Mouse (Mus musculus) intestine, embryonic 15.5 days (tissue): Measurements from ENCODE around the gene Fam187b. TPM values are rescaled to one million over a fixed set of nuclear protein-coding genes. Genes with fewer than 3 reads are reported as not detected.
"Not testable (repeated sequence)": the region's sequence is repeated elsewhere in the genome, so short reads cannot be mapped to it uniquely, and the experiment has no call there.

ENCODE experiments used
- ATAC-seq: fragments of 200-750 bp; cut with Nextera tagmentation; 2 replicates; pipeline ENCODE4 v1.8.0; 2017; ENCODE audit warnings: moderate TSS enrichment, moderate library complexity
- H3K27ac ChIP-seq: fragments of 300-500 bp; sonication (generic); 2 replicates; pipeline ENCODE4 v1.5.1; 2015; ENCODE audit warnings: mild to moderate bottlenecking, inconsistent platforms
- H3K27me3 ChIP-seq: fragments of 300-500 bp; sonication (generic); replicated peaks from 2 replicates; pipeline ENCODE4 v1.6.1; 2015; ENCODE audit warnings: inconsistent platforms
- H3K36me3 ChIP-seq: fragments of 300-500 bp; sonication (generic); 2 replicates; pipeline ENCODE4 v1.6.1; 2015; ENCODE audit warnings: inconsistent platforms
- H3K4me1 ChIP-seq: fragments of 300-500 bp; sonication (generic); replicated peaks from 2 replicates; pipeline ENCODE4 v1.6.1; 2015; ENCODE audit warnings: inconsistent platforms
- H3K4me2 ChIP-seq: fragments of 300-500 bp; sonication (generic); replicated peaks from 2 replicates; pipeline ENCODE4 v1.6.1; 2015; ENCODE audit warnings: mild to moderate bottlenecking, inconsistent platforms
- H3K4me3 ChIP-seq: fragments of 300-500 bp; sonication (generic); replicated peaks from 2 replicates; pipeline ENCODE4 v1.5.1; 2015; ENCODE audit warnings: inconsistent platforms
- H3K9ac ChIP-seq: fragments of 300-500 bp; sonication (generic); 2 replicates; pipeline ENCODE4 v1.6.1; 2015; ENCODE audit warnings: inconsistent platforms
- H3K9me3 ChIP-seq: fragments of 300-500 bp; sonication (generic); 2 replicates; pipeline ENCODE4 v1.6.1; 2016; ENCODE audit warnings: inconsistent platforms
- WGBS: fragments of 180-500 bp; shearing (Covaris S2); methylation state at CpG from one replicate; pipeline ENCODE4 v1.1.7; 2015; 5-methylcytosine and 5-hydroxymethylcytosine counted together
- polyA plus RNA-seq: library from polyadenylated mRNA; unstranded; fragments of >200 nt; fragmentation: Nextera tagmentation; extraction: Ambion mirVana; gene quantifications from 2 replicates; pipeline ENCODE4 v1.2.1, GENCODE M21; 2015

Gene Fam187b
- 10.1 and 11.4 TPM in 2 replicates for polyA plus RNA-seq

GRCm38 (mm10) chr7:30973501-30974289 is at the start of gene Fam187b:
Fam187b (plus strand) TSS chr7:30973790.
- ATAC-seq, result peak; percentile 96
- peak within 1 kb of the TSS; percentile 59 for H3K4me2 ChIP-seq
- H3K27me3 ChIP-seq, result peaks cover 8% of the 10 kb centered on the region
- no peaks in the 10 kb centered on the region for H3K9me3 ChIP-seq
- H3K4me3 ChIP-seq, result peak within 1 kb of the TSS; percentile 56
- under 1% methylated on average over 37 of the region's 37 CpGs for WGBS
- H3K27ac ChIP-seq, result peak within 1 kb of the TSS; percentile 87
- peaks cover 10% of the 10 kb centered on the region; the same call in 1 of the 2 replicates for H3K4me1 ChIP-seq
- no peaks in the 10 kb centered on the region for H3K36me3 ChIP-seq
- peak within 1 kb of the TSS; percentile 60 for H3K9ac ChIP-seq

- Histone ChIP-seq H3K9me3 (no peaks in the 10 kb centered on the region), H3K27me3 (no peaks in the 10 kb centered on the region), H3K4me3 (no peak overlapping the region), H3K36me3 (no peaks in the 10 kb centered on the region), H3K9ac (no peak overlapping the region), H3K27ac (no peak overlapping the region), H3K4me2 (no peak overlapping the region), H3K4me1 (no peaks in the 10 kb centered on the region)
- ATAC-seq, result no peak
- WGBS, result 62% methylated on average over 3 of the region's 3 CpGs
Observed at GRCm38 (mm10) chr7:30924071-30924470, 49.5 kb upstream of the Fam187b start.

- not testable (repeated sequence) for H3K27ac ChIP-seq, H3K9ac ChIP-seq, H3K9me3 ChIP-seq, H3K36me3 ChIP-seq, H3K4me3 ChIP-seq, H3K27me3 ChIP-seq, ATAC-seq, H3K4me1 ChIP-seq, H3K4me2 ChIP-seq
- 73% methylated on average over 2 of the region's 2 CpGs for WGBS
Observed at GRCm38 (mm10) chr7:30924581-30924980, 49.0 kb upstream of the Fam187b start, which contains the start of gene Hamp2. Hamp2 (minus strand) TSS chr7:30924681.

- H3K9ac ChIP-seq, H3K9me3 ChIP-seq, H3K27me3 ChIP-seq, H3K36me3 ChIP-seq, H3K4me3 ChIP-seq, H3K27ac ChIP-seq, ATAC-seq, H3K4me2 ChIP-seq, H3K4me1 ChIP-seq: not testable (repeated sequence)
- 70% methylated on average over 6 of the region's 6 CpGs for WGBS
Observed at GRCm38 (mm10) chr7:30935422-30936099, 38.0 kb upstream of the Fam187b start.

GRCm38 (mm10) chr7:30940070-30940469 is 33.5 kb upstream of the Fam187b start:
- ATAC-seq, H3K36me3 ChIP-seq, H3K9me3 ChIP-seq, H3K4me2 ChIP-seq, H3K27me3 ChIP-seq, H3K9ac ChIP-seq, H3K4me1 ChIP-seq, H3K4me3 ChIP-seq, H3K27ac ChIP-seq: not testable (repeated sequence)
- 81% methylated on average over 1 of the region's 1 CpGs for WGBS

DNA sequence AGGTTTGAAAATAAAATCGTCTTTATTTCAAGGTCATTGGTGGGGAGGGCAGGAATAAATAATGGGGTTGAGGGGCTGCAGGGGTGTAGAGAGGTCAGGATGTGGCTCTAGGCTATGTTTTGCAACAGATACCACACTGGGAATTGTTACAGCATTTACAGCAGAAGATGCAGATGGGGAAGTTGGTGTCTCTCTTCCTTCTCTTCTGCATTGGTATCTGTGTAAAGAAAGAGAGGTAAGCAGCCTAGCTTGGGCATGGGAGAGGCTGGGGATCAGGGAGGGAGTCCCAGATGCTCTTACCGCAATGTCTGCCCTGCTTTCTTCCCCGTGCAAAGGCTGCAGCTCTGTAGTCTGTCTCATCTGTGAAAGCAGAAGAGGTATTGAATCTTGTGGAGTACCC is 31.2 kb upstream of the Fam187b start:
- 38% methylated on average over 3 of the region's 3 CpGs for WGBS
- H3K36me3 ChIP-seq, H3K27me3 ChIP-seq, ATAC-seq, H3K9ac ChIP-seq, H3K4me2 ChIP-seq, H3K27ac ChIP-seq, H3K4me1 ChIP-seq, H3K9me3 ChIP-seq, H3K4me3 ChIP-seq: not testable (repeated sequence)

- no peaks in the 10 kb centered on the region for H3K4me1 ChIP-seq
- ATAC-seq, result peak; percentile 38
Observed at GRCm38 (mm10) chr7:30943909-30944635, 29.5 kb upstream of the Fam187b start, which contains the start of gene Hamp. Hamp (minus strand) TSS chr7:30944032.

DNA sequence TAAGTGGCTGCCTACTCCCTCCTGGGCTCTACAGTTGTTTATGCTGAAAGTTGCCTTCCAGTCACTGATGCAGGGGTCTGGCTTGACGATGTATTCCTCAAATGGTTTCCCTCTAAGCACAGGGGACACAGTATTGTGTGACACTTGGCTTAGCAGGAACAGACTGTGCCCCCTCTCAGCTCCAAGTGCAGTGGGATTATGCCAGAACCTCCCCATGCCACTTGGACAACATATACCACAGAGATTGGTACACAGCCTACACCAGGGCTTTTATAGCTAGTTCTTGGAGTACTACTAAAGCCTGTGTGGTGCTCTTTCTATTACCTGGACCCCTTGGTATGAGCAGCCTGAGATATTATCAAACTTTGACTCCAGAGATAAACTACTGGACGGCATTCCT is 28.9 kb upstream of the Fam187b start:
- H3K27ac ChIP-seq, ATAC-seq, H3K9me3 ChIP-seq, H3K9ac ChIP-seq, H3K36me3 ChIP-seq, H3K4me1 ChIP-seq, H3K27me3 ChIP-seq, H3K4me3 ChIP-seq, H3K4me2 ChIP-seq: not testable (repeated sequence)
- WGBS, result 60% methylated on average over 2 of the region's 2 CpGs

More at GRCm38 (mm10) chr7:30943909-30944635, 29.5 kb upstream of the Fam187b start, which contains the start of gene Hamp:
- Histone ChIP-seq H3K27ac (no peak within 1 kb of the TSS), H3K9ac (no peak within 1 kb of the TSS), H3K9me3 (no peaks in the 10 kb centered on the region), H3K36me3 (peaks cover 3% of the 10 kb centered on the region; the same call in 1 of the 2 replicates), H3K27me3 (no peaks in the 10 kb centered on the region), H3K4me3 (no peak within 1 kb of the TSS), H3K4me2 (no peak within 1 kb of the TSS)
- 63% methylated on average over 9 of the region's 9 CpGs for WGBS

DNA sequence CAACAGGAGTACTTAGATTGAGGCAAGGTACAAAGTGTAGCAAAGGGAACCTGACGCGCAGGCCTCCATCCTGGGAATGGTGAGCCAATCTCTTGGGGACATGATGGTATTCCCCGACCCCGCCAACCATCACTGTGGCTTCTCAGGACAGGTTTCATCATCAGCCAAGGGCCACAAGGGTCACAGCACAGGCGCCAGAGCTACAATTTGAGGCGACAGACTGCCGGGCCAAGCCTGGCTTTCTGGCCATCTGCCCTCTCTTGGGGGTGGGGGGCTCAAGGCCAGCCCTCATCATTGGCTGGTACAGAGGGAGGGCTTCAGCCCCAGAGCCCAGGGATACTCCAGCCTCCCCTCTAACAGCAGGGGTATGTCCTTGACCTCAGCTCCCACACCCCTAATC is 28.1 kb upstream of the Fam187b start:
- not testable (repeated sequence) for H3K9me3 ChIP-seq, ATAC-seq, H3K4me1 ChIP-seq, H3K4me3 ChIP-seq, H3K27ac ChIP-seq, H3K9ac ChIP-seq, H3K27me3 ChIP-seq, H3K4me2 ChIP-seq
- peaks cover 12% of the 10 kb centered on the region for H3K36me3 ChIP-seq
- 91% methylated on average over 7 of the region's 7 CpGs for WGBS

- Histone ChIP-seq H3K4me2 (no peak overlapping the region), H3K4me1 (no peaks in the 10 kb centered on the region), H3K9me3 (no peaks in the 10 kb centered on the region), H3K36me3 (peaks cover 13% of the 10 kb centered on the region), H3K27ac (no peak overlapping the region), H3K9ac (no peak overlapping the region), H3K27me3 (no peaks in the 10 kb centered on the region), H3K4me3 (no peak overlapping the region)
- no peak for ATAC-seq
- WGBS, result 95% methylated on average over 7 of the region's 7 CpGs
Observed at GRCm38 (mm10) chr7:30945876-30946275, 27.7 kb upstream of the Fam187b start.

DNA sequence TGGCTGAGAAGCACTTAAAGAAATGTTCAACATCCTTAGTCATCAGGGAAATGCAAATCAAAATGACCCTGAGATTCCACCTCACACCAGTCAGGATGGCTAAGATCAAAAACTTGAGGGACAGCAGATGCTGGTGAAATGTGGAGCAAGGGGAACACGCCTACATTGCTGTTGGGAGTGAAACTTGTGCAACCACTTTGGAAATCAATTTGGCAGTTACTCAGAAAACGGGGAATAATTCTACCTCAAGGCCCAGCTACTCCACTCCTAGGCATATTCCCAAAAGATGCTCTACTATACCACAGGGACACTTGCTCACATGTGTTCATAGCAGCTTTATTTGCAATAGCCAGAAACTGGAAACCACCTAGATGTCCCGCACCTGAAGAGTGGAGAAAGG is 23.7 kb upstream of the Fam187b start:
- not testable (repeated sequence) for H3K4me2 ChIP-seq, H3K4me1 ChIP-seq, H3K9ac ChIP-seq, H3K9me3 ChIP-seq, H3K27me3 ChIP-seq, H3K4me3 ChIP-seq, H3K27ac ChIP-seq, ATAC-seq
- H3K36me3 ChIP-seq, result peaks cover 37% of the 10 kb centered on the region
- WGBS, result 86% methylated on average over 3 of the region's 3 CpGs
